Mouse (Mus musculus) cortical plate, adult 2 months (tissue): ENCODE results near the gene Plxnc1. TPM values are rescaled to one million over a fixed set of nuclear protein-coding genes. Genes with fewer than 3 reads are reported as not detected.

ENCODE experiments used
- H3K27ac ChIP-seq: fragments of 200-500 bp; 2 replicates; pipeline ENCODE4 v1.5.1; 2012; ENCODE audit warnings: low read length, control low read depth, inconsistent platforms; ENCODE audit not compliant: insufficient read depth
- H3K4me1 ChIP-seq: fragments of 200-500 bp; 2 replicates; pipeline ENCODE4 v1.6.1; 2011; ENCODE audit warnings: low read length; ENCODE audit not compliant: control insufficient read depth, insufficient read depth
- H3K4me3 ChIP-seq: fragments of 200-500 bp; 2 replicates; pipeline ENCODE4 v1.5.1; 2011; ENCODE audit warnings: mild to moderate bottlenecking, low read length, control low read depth; ENCODE audit not compliant: insufficient read depth
- CTCF ChIP-seq: fragments of 200-500 bp; IDR thresholded peaks from 2 replicates; pipeline ENCODE4 v1.5.1; 2011; ENCODE audit warnings: mild to moderate bottlenecking, control low read depth, low read length; ENCODE audit not compliant: insufficient read depth; ENCODE audit errors: extremely low read depth
- POLR2A ChIP-seq: fragments of 200-500 bp; IDR thresholded peaks from 2 replicates; pipeline ENCODE4 v1.6.1; 2011; ENCODE audit warnings: mild to moderate bottlenecking, low read length, control low read depth; ENCODE audit not compliant: insufficient read depth; ENCODE audit errors: extremely low read depth
- polyA plus RNA-seq: library from polyadenylated mRNA; depleted of rRNA; stranded (reverse); fragments of >200 nt; gene quantifications from 2 replicates; pipeline ENCODE4 v1.2.3, GENCODE M21; 2012

Gene Plxnc1
- polyA plus RNA-seq, 1 experiment: 14.0 TPM

DNA sequence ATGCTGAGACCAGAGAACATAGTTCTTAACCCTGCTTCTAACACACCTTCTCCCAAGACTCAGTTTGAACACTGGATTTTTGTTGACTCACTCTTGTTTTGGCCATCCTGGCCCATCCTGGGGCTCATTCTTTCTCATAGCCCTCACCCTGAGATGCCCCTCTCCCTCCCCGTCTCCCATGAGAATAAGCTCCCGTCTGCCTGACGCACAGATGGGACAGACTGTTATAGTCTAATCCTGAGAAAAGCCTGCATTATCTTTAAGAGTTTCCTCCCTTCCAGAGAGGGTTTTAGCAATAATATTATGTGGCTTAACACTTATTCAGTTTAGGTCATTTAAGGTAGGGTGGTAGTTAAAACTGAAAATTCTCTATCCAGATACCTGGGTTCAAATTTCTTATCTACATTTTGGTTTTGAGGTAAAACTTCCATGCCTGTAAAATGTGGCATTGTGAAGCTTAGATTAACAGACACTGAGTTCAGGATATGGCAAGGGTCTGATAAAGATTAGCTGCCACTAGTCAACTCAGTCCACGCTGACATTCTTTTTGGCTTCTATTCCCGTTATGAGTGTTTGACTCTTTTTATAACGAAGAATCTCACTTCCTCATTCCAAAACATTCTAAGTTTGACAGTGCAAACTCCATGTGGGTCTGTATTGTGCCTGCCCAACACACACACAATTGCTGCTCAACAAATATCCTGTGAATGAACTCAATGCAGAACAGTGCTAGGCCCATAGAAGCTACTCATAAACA, 86.2 kb downstream of the Plxnc1 start:
- Histone ChIP-seq H3K4me1 (no peaks in the 10 kb centered on the region), H3K27ac (no peak overlapping the region), H3K4me3 (no peak overlapping the region)
- TF ChIP-seq CTCF (no peak), POLR2A (no peak)

DNA sequence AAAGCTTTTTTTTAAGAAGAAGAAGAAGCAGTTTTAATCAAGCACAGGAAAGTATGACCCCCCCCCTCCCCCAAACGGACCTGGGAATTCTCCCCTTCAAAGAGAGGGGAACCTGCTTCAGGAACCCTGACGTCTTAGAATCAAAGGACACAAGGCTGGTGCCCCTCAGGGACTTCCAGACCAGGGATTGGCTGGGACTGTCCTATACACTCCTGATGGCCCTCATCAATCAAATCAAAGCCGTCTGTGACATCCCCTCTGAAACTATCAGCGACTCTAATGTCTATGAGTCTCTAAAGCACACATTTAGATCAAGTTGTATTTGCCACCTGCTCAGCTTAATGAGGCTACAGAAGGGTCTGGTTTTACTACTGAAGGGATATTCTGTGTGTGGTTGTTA, 94.1 kb downstream of the Plxnc1 start:
- H3K27ac ChIP-seq: no peak overlapping the region
- no peak for TF ChIP-seq POLR2A
- no peak for TF ChIP-seq CTCF
- H3K4me3 ChIP-seq: no peak overlapping the region
- H3K4me1 ChIP-seq: no peaks in the 10 kb centered on the region

- Histone ChIP-seq H3K4me1 (no peaks in the 10 kb centered on the region), H3K27ac (no peak overlapping the region), H3K4me3 (no peak overlapping the region)
- no peak for TF ChIP-seq CTCF
- TF ChIP-seq POLR2A: no peak
Observed at GRCm38 (mm10) chr10:94849930-94850329, 94.7 kb downstream of the Plxnc1 start.

DNA sequence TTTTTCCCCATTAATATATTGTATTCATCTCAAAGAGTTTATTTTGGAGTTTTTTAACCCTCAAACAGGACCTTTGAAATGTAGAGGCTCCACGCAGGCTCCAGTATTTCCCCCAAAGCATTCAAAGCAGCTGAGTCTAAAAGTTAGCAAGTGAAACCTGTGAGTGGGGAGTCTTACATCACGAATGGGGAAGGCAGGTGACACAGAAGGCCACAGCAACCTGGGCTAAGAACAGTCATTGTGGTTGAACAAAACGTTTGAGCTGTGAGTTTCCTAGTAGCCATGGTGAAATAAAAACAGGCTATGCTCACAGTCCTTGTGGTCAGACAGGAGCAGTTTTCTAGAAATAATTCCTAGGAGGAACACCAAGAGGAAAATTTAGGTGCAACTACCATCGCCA, 95.3 kb downstream of the Plxnc1 start:
- Histone ChIP-seq H3K27ac (no peak overlapping the region), H3K4me1 (no peaks in the 10 kb centered on the region), H3K4me3 (no peak overlapping the region)
- TF ChIP-seq CTCF: no peak

- no peak for TF ChIP-seq CTCF
- no peak for TF ChIP-seq POLR2A
- Histone ChIP-seq H3K27ac (no peak overlapping the region), H3K4me3 (no peak overlapping the region), H3K4me1 (no peaks in the 10 kb centered on the region)
Observed at GRCm38 (mm10) chr10:94848344-94848743, 96.3 kb downstream of the Plxnc1 start.

DNA sequence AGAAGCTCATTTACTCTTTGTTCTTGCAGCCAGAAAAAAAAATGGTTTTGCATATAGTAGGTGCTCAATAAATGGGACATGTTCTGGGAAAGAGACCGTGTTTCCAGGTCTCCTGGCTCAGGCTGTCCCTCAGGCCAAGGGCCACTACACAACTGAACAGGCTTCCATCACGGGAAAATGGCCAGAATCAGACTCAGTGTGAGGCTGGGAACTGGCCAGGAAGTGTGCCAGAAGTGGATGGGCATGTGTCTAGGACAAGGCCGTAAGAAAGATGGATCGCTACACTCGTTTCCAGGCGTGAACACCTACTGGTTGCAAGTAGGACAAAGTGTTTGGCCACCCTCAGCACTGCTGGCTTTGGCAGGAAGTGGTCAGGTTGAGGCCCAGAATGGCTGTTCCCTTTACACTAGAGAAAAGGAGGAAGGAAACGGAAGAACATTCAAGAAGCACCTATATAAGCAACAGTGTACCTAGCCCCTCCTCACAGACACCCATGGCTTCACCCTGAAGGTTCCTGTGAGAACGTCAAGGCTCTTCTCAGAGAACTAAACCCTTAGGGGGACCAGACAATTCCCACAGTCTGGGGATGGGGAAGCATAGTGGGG, 98.0 kb downstream of the Plxnc1 start:
- Histone ChIP-seq H3K27ac (no peak overlapping the region), H3K4me3 (no peak overlapping the region), H3K4me1 (no peaks in the 10 kb centered on the region)
- TF ChIP-seq CTCF (no peak), POLR2A (no peak)

DNA sequence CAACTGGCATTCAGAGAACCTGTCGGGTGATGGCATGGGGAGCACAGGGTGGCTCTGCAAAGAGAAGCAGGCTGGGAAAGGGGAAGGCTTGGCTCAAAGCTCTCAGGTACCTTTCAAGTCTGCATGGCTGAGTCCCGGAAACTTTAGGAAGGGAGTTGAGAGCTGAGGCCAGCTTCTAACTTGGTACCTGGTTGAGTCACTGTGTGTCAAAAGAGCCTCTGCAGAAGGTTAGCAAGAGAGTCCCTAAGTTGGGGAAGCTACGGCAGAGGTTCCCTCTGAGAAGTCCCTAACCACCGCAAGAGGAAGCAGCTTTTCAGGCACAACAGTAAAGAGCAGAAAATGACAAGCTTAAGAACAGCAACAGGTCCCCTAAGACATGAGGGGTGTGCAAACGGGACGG, 99.9 kb downstream of the Plxnc1 start:
- TF ChIP-seq CTCF: no peak
- no peak for TF ChIP-seq POLR2A
- no peaks in the 10 kb centered on the region for H3K4me1 ChIP-seq
- no peak overlapping the region for H3K4me3 ChIP-seq
- H3K27ac ChIP-seq: no peak overlapping the region

- H3K27ac ChIP-seq: no peak overlapping the region
- 0 out of 2 replicates have a peak, but pooled peaks cover 1% of the 10 kb centered on the region for H3K4me1 ChIP-seq
- H3K4me3 ChIP-seq: no peak overlapping the region
- TF ChIP-seq POLR2A (no peak), CTCF (no peak)
Observed at GRCm38 (mm10) chr10:94835874-94836273, 108.8 kb downstream of the Plxnc1 start.

GRCm38 (mm10) chr10:94829407-94829806, 115.2 kb downstream of the Plxnc1 start:
- TF ChIP-seq POLR2A: 0 out of 2 replicates have a peak, but pooled peaks have one; percentile 14
- no peak for TF ChIP-seq CTCF
- H3K27ac ChIP-seq: no peak overlapping the region
- peaks cover 5% of the 10 kb centered on the region; the same call in 1 of the 2 replicates for H3K4me1 ChIP-seq
- no peak overlapping the region for H3K4me3 ChIP-seq

DNA sequence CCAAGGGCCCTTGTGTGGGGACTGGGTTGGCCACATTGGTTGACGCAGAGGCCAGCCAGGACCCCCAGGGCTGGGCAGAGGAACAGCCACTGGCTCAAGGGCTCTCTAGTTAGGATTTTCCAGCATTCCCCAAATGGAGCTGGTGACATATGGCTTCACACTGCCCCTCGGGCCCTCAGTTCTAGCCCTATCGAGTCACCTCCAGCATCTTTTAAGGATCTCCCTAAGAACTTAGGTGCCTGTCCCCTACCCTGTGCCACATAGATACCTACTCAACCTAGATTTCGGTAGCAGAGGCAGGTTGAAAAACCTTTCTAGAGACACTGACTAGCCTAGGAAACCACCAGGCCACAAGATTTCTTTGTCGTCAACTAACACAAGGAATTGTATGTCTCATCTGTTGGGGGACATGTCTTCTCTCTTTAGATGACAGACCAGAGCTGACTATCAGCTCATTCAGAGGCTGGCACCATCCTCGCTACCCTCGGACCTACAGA, 115.9 kb downstream of the Plxnc1 start:
- peaks cover 5% of the 10 kb centered on the region; the same call in 1 of the 2 replicates for H3K4me1 ChIP-seq
- no peak overlapping the region for H3K4me3 ChIP-seq
- H3K27ac ChIP-seq: no peak overlapping the region
- no peak for TF ChIP-seq POLR2A
- no peak for TF ChIP-seq CTCF
